8 mouse cellular contexts compared by ENCODE assay signal in genomic region chr11:94149509-94150259, GRCm38 (mm10).
A peak's percentile ranks its signal among the peaks of the same experiment; 100 is the strongest.
DNase-seq lines count a peak whose midpoint lies in the region; ATAC-seq lines count a peak whose summit lies in the region.

No protein-coding gene starts in this region.

- peak; percentile 29; the same call in 1 of the 2 replicates for ATAC-seq in forebrain, embryonic 14.5 days
- ATAC-seq in intestine, embryonic 15.5 days: peak; percentile 19; the same call in 1 of the 2 replicates

- H3K27ac ChIP-seq in forebrain, embryonic 14.5 days (ENCODE audit: low read depth, low read length): peak overlapping the region; percentile 87
- no peak overlapping the region for H3K27ac ChIP-seq in intestine, embryonic 15.5 days

- no peaks in the 10 kb centered on the region for H3K36me3 ChIP-seq in forebrain, embryonic 14.5 days (ENCODE audit: control insufficient read depth, insufficient read depth, low read length)
- no peaks in the 10 kb centered on the region for H3K36me3 ChIP-seq in intestine, embryonic 15.5 days

- H3K27me3 ChIP-seq in forebrain, embryonic 14.5 days (replicated peaks; ENCODE audit: control insufficient read depth, insufficient read depth, low read length): no peaks in the 10 kb centered on the region
- H3K27me3 ChIP-seq in intestine, embryonic 15.5 days (replicated peaks): peaks cover 6% of the 10 kb centered on the region; the same call in 1 of the 2 replicates

- H3K4me3 ChIP-seq in forebrain, embryonic 14.5 days (ENCODE audit: low read depth, low read length): peak overlapping the region; percentile 41
- peak overlapping the region; percentile 41 for H3K4me3 ChIP-seq in intestine, embryonic 15.5 days (replicated peaks)

- H3K4me1 ChIP-seq in forebrain, embryonic 14.5 days (ENCODE audit: control insufficient read depth, insufficient read depth, low read length): peaks cover 19% of the 10 kb centered on the region; the same call in 1 of the 2 replicates
- peaks cover 23% of the 10 kb centered on the region for H3K4me1 ChIP-seq in intestine, embryonic 15.5 days (replicated peaks)

- no peaks in the 10 kb centered on the region for H3K9me3 ChIP-seq in forebrain, embryonic 14.5 days (replicated peaks; ENCODE audit: control insufficient read depth, low read length)
- H3K9me3 ChIP-seq in intestine, embryonic 15.5 days: no peaks in the 10 kb centered on the region

- 24% methylated on average over 16 of the region's 16 CpGs for WGBS in forebrain, embryonic 14.5 days
- 27% methylated on average over 16 of the region's 16 CpGs for WGBS in intestine, embryonic 15.5 days

- intact Hi-C loops in heart, postnatal 25 days (cut with DNase I): no loop called here

- H3K9ac ChIP-seq in forebrain, embryonic 14.5 days (ENCODE audit: low read length): peak overlapping the region; percentile 79
- peak overlapping the region; percentile 46; the same call in 1 of the 2 replicates for H3K9ac ChIP-seq in intestine, embryonic 15.5 days

- peak; percentile 97 for DNase-seq in heart, adult 11 months
- no peak for DNase-seq in heart, postnatal 25 days (ENCODE audit: low spot score)
- peak; percentile 86 for DNase-seq in brain, adult 2 months (ENCODE audit: low read depth, low spot score)
- peak; percentile 84 for DNase-seq in forebrain, embryonic 14.5 days (ENCODE audit: low spot score)
- peak; percentile 37 to 47 for DNase-seq in lung, postnatal 4 days
- DNase-seq in urinary bladder, postnatal 10 days (ENCODE audit: low spot score): no peak
- DNase-seq in thymus, postnatal 14 days: no peak

- H3K4me2 ChIP-seq in forebrain, embryonic 14.5 days (ENCODE audit: low read length): peak overlapping the region; percentile 83
- H3K4me2 ChIP-seq in intestine, embryonic 15.5 days (replicated peaks): peak overlapping the region; percentile 96

Comparison
In these comparisons a context has a peak if more than half of its experiments do, and no peak if none do; other contexts are left out.
1. DNase-seq: peak in heart, adult 11 months (single experiment), brain, adult 2 months (single experiment), forebrain, embryonic 14.5 days (single experiment) and lung, postnatal 4 days (2 of 2); none in heart, postnatal 25 days (single experiment), urinary bladder, postnatal 10 days (single experiment) and thymus, postnatal 14 days (single experiment).